Mouse (Mus musculus): ENCODE measurements around the gene Olfr1385.
"Not testable (repeated sequence)": the region's sequence is repeated elsewhere in the genome, so short reads cannot be mapped to it uniquely, and the experiment has no call there.

Olfr1385 gene

GRCm38 (mm10) chr11:49488770-49489169, at the start of gene Olfr1385:
Gene Olfr1385 (plus strand): TSS chr11:49489070.
- DNase-seq = not testable (repeated sequence)

- DNase-seq = no peak
Measured at GRCm38 (mm10) chr11:49455043-49455442, 33.8 kb upstream of the Olfr1385 start, which contains the start of gene Olfr1387. Gene Olfr1387 (plus strand): TSS chr11:49455343.

- not testable (repeated sequence) for DNase-seq
Measured at GRCm38 (mm10) chr11:49464746-49465145, 24.1 kb upstream of the Olfr1385 start, which contains the start of gene Olfr1386. Gene Olfr1386 (plus strand): TSS chr11:49465046.

- DNase-seq = no peak
Measured at GRCm38 (mm10) chr11:49485973-49486372, 2.9 kb upstream of the Olfr1385 start.

DNA sequence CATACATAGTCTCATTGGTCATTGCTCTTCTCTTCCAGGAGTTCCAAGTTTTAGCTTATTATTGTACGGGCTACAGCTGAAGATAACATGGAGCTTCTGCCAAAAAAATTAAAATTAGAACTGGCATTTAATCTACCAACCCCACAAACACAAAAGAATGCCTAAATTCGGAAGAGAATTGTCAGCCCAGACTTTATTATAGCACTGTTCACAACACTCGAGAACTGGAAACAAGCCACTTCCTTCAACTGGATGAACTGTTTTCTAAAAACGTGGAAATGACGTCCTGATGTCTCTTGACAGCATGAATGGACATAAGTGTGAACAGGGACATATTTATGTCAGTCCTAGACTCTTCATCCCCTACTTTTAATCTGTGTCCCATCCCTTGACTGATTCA, 29.2 kb downstream of the Olfr1385 start:
- DNase-seq = no peak

- DNase-seq = no peak
Measured at GRCm38 (mm10) chr11:49519348-49519747, 30.5 kb downstream of the Olfr1385 start, which contains the start of gene Olfr1383. Gene Olfr1383 (plus strand): TSS chr11:49519648.

DNA sequence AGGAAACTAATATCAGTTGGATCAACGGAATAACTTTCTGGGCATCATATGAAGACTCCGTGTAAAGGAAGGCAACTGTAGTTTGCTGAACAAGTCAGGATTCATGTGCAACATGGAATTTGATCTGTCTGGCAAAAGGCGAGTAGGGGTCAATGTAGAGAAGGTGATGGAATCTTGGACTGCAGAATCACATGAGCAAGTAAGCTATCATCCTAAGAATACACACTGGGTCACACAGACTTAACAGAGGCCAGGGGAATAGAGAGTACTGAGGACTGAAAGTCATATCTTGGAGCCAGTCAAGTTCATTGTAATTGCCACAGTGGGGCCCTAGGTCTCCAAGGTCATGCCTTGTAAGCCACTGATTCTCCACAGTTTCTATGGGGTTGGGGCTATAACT, 39.1 kb downstream of the Olfr1385 start, which contains the start of gene Olfr1382:
Gene Olfr1382 (plus strand): TSS at position 301 of the 400 bp plus-strand sequence.
- DNase-seq = no peak

DNA sequence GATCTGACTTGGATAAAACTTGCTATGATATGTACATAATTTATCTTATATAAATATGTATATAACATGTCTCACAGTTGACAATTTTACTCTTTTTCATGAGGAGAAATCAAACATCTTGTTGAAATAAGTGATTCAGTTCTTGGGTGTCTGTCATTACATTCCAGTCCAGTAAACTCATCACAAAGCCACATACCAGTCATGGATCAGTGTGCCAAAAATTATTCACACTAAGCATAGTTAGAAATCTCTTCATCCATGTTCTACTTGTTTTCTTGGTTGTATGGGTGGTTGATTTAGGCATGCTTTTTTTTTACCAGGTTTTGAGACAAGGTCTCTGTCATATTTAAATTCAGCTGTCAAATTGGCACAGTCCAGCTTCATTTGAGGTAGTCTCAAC, 43.9 kb downstream of the Olfr1385 start:
- DNase-seq = no peak

GRCm38 (mm10) chr11:49536631-49537030, 47.8 kb downstream of the Olfr1385 start:
- DNase-seq = peak; percentile 9

DNA sequence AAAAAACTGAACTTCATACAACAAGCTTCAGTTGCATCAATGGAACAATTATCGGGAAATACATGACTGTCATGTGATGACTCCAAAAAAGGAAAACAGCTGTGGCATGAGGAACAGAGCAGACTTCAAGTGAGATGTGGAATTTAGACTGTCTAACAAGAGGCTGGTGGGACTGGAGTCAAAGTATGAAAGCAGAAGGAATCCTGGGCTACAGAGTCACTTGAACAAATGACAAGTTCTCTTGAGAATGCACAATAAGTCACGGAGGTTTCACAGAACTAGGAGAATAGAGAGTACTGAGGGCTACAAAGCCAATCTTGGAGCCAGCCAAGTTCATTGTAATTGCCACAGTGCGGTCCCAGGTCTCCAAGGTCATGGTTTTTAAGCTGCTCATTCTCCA, 54.3 kb downstream of the Olfr1385 start, which contains the start of gene Olfr1381:
Gene Olfr1381 (plus strand): TSS at position 301 of the 400 bp plus-strand sequence.
- not testable (repeated sequence) for DNase-seq

Measured in right cerebral cortex, postnatal 25 days (tissue).